Mouse (Mus musculus) cerebellum, postnatal 10 days (tissue): Measurements from ENCODE around the gene Rab25.

Experiments
- DNase-seq, 2 experiments: peaks; one replicate each; pipeline ENCODE4 v3.0.0; 2021; ENCODE audit warnings: mixed read lengths in 2 of 2

Gene Rab25

GRCm38 (mm10) chr3:88523027-88523426, 25.1 kb downstream of the Rab25 start:
- no peak for DNase-seq

GRCm38 (mm10) chr3:88521803-88522331, 26.2 kb downstream of the Rab25 start:
- peak; percentile 82 for DNase-seq

GRCm38 (mm10) chr3:88521156-88521555, 26.9 kb downstream of the Rab25 start:
- no peak for DNase-seq

GRCm38 (mm10) chr3:88520078-88520477, 28.0 kb downstream of the Rab25 start:
- no peak for DNase-seq

- DNase-seq = no peak
Measured at GRCm38 (mm10) chr3:88518411-88518810, 29.7 kb downstream of the Rab25 start.

- DNase-seq = no peak
Measured at GRCm38 (mm10) chr3:88516407-88516806, 31.7 kb downstream of the Rab25 start.

GRCm38 (mm10) chr3:88515095-88515386, 33.1 kb downstream of the Rab25 start:
- DNase-seq = no peak

GRCm38 (mm10) chr3:88514231-88515094, 33.6 kb downstream of the Rab25 start:
- no peak for DNase-seq

GRCm38 (mm10) chr3:88513546-88514115, 34.5 kb downstream of the Rab25 start:
- DNase-seq = no peak

GRCm38 (mm10) chr3:88512896-88513545, 35.1 kb downstream of the Rab25 start:
- DNase-seq = no peak

GRCm38 (mm10) chr3:88512141-88512895, 35.8 kb downstream of the Rab25 start:
- DNase-seq = no peak

- no peak for DNase-seq
Measured at GRCm38 (mm10) chr3:88511559-88511958, 36.5 kb downstream of the Rab25 start.

- no peak for DNase-seq
Measured at GRCm38 (mm10) chr3:88510421-88511289, 37.4 kb downstream of the Rab25 start.

GRCm38 (mm10) chr3:88509692-88510420, 38.2 kb downstream of the Rab25 start, which contains the start of gene Lmna:
Gene Lmna, minus strand, starts transcription at chr3:88509956.
- DNase-seq = peak; percentile 96 to 97

GRCm38 (mm10) chr3:88509250-88509649, 38.9 kb downstream of the Rab25 start:
- DNase-seq = no peak

GRCm38 (mm10) chr3:88505765-88506164, 42.3 kb downstream of the Rab25 start:
- DNase-seq = no peak

- DNase-seq = no peak
Measured at GRCm38 (mm10) chr3:88505081-88505480, 43.0 kb downstream of the Rab25 start.

GRCm38 (mm10) chr3:88503881-88504746, 44.0 kb downstream of the Rab25 start:
- DNase-seq = no peak

- no peak for DNase-seq
Measured at GRCm38 (mm10) chr3:88503505-88503863, 44.6 kb downstream of the Rab25 start.
